Mouse (Mus musculus) mouse embryonic stem cell (cell line): Measurements from ENCODE around the gene Zfp207.

ENCODE experiments used
- in situ Hi-C, 2 experiments: fragments of 300-500 bp; cut with MboI; formaldehyde crosslinking; loops; 1 replicate in 1 of 2; 3 replicates in 1 of 2; pipeline ENCODE4 v1.14.3; 2019 to 2020; ENCODE audit warnings: low sequenced_read_pairs in 2 of 2, low pct_unique_long_range_greater_than_20kb in 1 of 2, mixed read lengths in 1 of 2; ENCODE audit not compliant: unreplicated experiment in 1 of 2

The Zfp207 gene

GRCm38 (mm10) chr11:80449859-80450258 lies 66.8 kb downstream of the Zfp207 start:
- in situ Hi-C loops: no loop called here

GRCm38 (mm10) chr11:80452242-80452641 lies 69.2 kb downstream of the Zfp207 start:
- in situ Hi-C loops: no loop called here

GRCm38 (mm10) chr11:80453198-80453597 lies 70.1 kb downstream of the Zfp207 start:
- in situ Hi-C loops: no loop called here
